Mouse (Mus musculus): ENCODE data around the gene Mapk1ip1l. TPM values are rescaled to one million over a fixed set of nuclear protein-coding genes. Genes with fewer than 3 reads are reported as not detected.

Mapk1ip1l gene
- polyA plus RNA-seq (2015; fragmentation: Nextera tagmentation; extraction: Ambion mirVana): 60.8 and 63.8 TPM in 2 replicates

DNA sequence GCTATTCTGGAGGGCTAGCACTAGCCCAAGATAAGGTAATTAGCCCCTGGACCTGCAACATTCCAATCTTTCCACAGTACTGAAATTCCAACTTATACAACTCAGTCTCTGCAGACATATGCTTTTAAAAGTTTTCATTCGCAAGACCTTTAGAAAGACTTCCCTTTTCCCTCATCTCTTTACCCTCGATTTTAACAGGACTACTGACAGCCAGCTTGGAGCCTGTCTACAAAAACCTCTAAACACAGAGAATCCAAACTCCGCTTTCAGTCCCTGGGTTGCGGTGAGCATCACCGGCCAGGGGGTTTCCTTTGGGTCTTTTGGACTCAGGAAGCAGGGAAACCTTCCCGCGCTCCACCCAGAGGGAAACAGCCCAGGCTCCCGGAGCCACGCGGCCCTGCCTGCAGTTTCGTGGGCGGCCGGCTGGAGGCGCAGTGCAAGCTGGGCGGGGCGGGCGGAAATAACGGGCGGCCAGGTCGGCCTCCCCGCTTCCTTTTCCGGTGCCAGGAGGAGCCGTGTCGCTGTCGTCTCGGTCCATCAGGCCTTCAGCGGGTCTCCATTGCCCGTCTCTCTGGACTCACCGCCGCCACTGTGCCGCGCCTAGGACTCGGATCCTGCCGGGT lies at the start of gene Mapk1ip1l:
TSS of gene Mapk1ip1l (plus strand) at position 482 of the 623 bp plus-strand sequence.
- Histone ChIP-seq H3K4me3 (replicated peaks) (peak within 1 kb of the TSS; percentile 85), H3K9me3 (no peaks in the 10 kb centered on the region), H3K4me2 (replicated peaks) (peak within 1 kb of the TSS; percentile 91), H3K27me3 (no peaks in the 10 kb centered on the region), H3K36me3 (peaks cover 7% of the 10 kb centered on the region; the same call in 1 of the 2 replicates), H3K27ac (peak within 1 kb of the TSS; percentile 96), H3K9ac (replicated peaks) (peak within 1 kb of the TSS; percentile 89), H3K4me1 (replicated peaks) (peaks cover 34% of the 10 kb centered on the region)
- ATAC-seq: peak; percentile 93
- WGBS: under 1% methylated on average over 34 of the region's 34 CpGs

DNA sequence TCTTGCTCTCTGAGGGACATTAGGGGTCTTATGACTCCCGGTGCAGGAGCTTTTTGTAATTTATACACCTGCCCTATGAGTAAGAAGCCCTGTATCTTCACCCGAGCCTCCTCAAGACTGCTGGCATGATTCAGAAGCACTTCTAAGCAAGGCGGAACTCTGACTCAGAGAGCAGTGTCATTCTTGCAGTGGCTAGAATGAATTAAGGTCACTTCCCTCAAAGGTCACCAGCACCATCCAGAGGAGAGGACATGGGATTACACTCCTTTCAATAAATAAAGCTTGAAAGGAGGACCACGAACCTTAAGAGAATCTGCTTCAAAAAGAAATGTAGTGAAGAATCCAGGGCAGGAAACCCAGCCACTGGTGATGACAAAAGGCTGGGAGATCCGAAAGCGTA lies 48.2 kb upstream of the Mapk1ip1l start:
- ATAC-seq: no peak
- H3K4me2 ChIP-seq (replicated peaks): no peak overlapping the region
- 88% methylated on average over 6 of the region's 6 CpGs for WGBS
- H3K9me3 ChIP-seq: no peaks in the 10 kb centered on the region
- no peaks in the 10 kb centered on the region for H3K27me3 ChIP-seq
- peaks cover 58% of the 10 kb centered on the region for H3K36me3 ChIP-seq
- no peaks in the 10 kb centered on the region for H3K4me1 ChIP-seq (replicated peaks)
- no peak overlapping the region for H3K4me3 ChIP-seq (replicated peaks)
- no peak overlapping the region for H3K9ac ChIP-seq (replicated peaks)
- no peak overlapping the region for H3K27ac ChIP-seq

DNA sequence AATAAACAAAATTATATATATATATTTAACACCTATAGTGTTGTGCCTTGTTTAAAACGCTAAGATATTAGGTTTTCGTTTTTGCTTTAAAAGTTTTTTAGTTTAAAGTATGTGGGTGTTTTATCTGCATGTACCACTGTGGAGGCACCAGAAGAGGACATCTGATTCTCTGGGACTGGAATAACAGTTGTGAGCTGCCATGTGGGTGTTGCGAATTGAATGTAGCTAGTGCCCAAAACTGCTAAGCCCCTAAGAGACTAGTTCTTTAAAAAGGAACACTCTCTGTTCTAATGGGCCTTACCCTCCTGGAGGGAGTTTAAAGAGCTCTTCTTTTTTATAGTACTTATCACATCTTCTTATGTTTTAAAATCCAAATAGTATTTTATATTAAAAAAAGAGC lies 33.2 kb upstream of the Mapk1ip1l start:
- H3K4me3 ChIP-seq (replicated peaks): no peak overlapping the region
- H3K4me1 ChIP-seq (replicated peaks): no peaks in the 10 kb centered on the region
- WGBS: 97% methylated on average over 3 of the region's 3 CpGs
- no peaks in the 10 kb centered on the region for H3K9me3 ChIP-seq
- no peak overlapping the region for H3K27ac ChIP-seq
- H3K9ac ChIP-seq (replicated peaks): no peak overlapping the region
- H3K36me3 ChIP-seq: peaks cover 56% of the 10 kb centered on the region
- no peak for ATAC-seq
- H3K4me2 ChIP-seq (replicated peaks): no peak overlapping the region
- no peaks in the 10 kb centered on the region for H3K27me3 ChIP-seq

DNA sequence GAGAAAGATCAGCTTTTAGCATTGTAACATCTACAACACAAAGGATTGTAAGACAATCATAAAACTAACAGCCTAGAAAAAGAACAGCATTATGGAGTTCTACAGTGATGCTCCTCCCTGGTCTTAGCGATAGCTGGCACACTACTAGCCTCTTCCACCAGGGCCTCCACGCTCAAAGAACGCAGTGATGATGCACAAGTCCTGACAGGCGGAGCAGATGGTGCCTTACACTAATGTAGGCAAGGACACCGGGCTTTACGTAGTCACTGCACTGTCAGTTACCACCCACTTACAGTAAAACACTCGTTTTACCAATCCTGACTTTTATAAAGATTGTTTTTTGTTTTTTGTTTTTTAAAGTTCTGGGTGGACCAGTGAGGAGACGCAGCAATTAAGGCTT lies 32.2 kb upstream of the Mapk1ip1l start:
- Histone ChIP-seq H3K4me2 (replicated peaks) (no peak overlapping the region), H3K27ac (no peak overlapping the region), H3K27me3 (no peaks in the 10 kb centered on the region), H3K9ac (replicated peaks) (no peak overlapping the region), H3K4me3 (replicated peaks) (no peak overlapping the region), H3K4me1 (replicated peaks) (no peaks in the 10 kb centered on the region), H3K9me3 (no peaks in the 10 kb centered on the region), H3K36me3 (peaks cover 51% of the 10 kb centered on the region)
- WGBS: 94% methylated on average over 8 of the region's 8 CpGs
- ATAC-seq: no peak

DNA sequence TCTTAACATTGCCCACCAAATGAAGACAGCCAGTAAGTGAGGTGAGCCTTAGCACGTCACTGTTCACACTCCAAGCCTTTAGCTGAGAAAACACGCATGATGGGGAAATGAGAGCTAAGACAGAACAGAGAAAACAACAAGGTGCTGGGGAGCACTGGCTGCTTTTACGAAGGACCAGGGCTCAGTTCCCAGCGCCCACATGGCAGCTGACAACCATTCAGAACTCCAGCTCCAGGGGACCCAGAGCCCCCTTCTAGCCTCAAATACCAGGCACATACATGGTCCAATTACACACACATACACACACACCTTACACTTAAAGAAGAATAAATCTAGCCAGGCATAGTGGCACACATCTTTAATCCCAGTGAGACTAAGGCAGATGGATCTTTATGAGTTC lies 29.0 kb upstream of the Mapk1ip1l start:
- no peaks in the 10 kb centered on the region for H3K27me3 ChIP-seq

DNA sequence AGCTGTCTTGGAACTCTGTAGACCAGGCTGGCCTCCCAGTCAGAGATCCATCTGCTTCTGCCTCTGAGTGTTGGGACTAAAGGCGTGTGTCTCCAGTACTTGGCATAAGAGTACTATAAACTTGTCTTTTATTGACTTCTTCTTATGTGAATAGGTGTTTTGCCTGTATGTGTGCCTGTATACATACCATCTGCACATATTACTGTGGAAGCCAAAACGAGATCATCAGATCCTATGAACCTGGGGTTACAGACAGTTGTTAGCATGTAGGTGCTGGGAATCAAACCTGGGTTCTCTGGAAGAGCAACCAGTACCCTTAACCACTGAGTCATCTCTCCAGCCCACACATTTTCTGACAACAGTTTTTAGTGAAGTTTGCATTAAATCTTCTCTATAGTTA lies 28.4 kb upstream of the Mapk1ip1l start:
- Histone ChIP-seq H3K9me3 (no peaks in the 10 kb centered on the region), H3K27me3 (no peaks in the 10 kb centered on the region), H3K4me3 (replicated peaks) (no peak overlapping the region), H3K36me3 (peaks cover 48% of the 10 kb centered on the region), H3K9ac (replicated peaks) (no peak overlapping the region), H3K4me2 (replicated peaks) (no peak overlapping the region), H3K4me1 (replicated peaks) (0 out of 2 replicates have a peak, but pooled peaks cover 5% of the 10 kb centered on the region), H3K27ac (no peak overlapping the region)
- no peak for ATAC-seq
- 96% methylated on average over 2 of the region's 2 CpGs for WGBS

More for the DNA sequence above, 29.0 kb upstream of the Mapk1ip1l start:
- Histone ChIP-seq H3K4me3 (replicated peaks) (no peak overlapping the region), H3K36me3 (peaks cover 50% of the 10 kb centered on the region), H3K4me2 (replicated peaks) (no peak overlapping the region), H3K9ac (replicated peaks) (no peak overlapping the region), H3K9me3 (no peaks in the 10 kb centered on the region), H3K4me1 (replicated peaks) (no peaks in the 10 kb centered on the region), H3K27ac (no peak overlapping the region)
- ATAC-seq: no peak
- 99% methylated on average over 4 of the region's 4 CpGs for WGBS

DNA sequence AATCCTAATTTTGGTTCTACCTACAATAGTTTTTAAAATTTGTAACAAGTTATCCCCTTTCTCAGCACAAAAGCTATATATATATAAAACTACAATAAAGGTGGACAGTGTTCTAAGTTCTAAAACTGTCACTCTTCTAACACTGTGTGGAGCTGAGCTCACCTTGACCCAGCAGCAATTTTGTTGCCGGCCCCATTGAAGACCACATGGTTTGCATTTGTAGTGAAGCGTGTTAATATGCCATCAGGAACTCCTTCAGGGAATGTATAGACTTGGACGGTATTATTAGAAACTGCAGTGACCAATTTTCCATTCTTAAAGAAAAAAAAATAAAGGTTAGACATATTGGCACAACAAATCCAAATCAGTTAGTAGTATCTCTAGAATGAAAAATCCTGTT lies 24.3 kb upstream of the Mapk1ip1l start:
- no peak for ATAC-seq
- no peak overlapping the region for H3K9ac ChIP-seq (replicated peaks)
- H3K36me3 ChIP-seq: peaks cover 24% of the 10 kb centered on the region
- WGBS: 87% methylated on average over 3 of the region's 3 CpGs
- no peak overlapping the region for H3K27ac ChIP-seq
- no peak overlapping the region for H3K4me2 ChIP-seq (replicated peaks)
- no peak overlapping the region for H3K4me3 ChIP-seq (replicated peaks)
- no peaks in the 10 kb centered on the region for H3K27me3 ChIP-seq
- peaks cover 29% of the 10 kb centered on the region for H3K4me1 ChIP-seq (replicated peaks)
- H3K9me3 ChIP-seq: no peaks in the 10 kb centered on the region

DNA sequence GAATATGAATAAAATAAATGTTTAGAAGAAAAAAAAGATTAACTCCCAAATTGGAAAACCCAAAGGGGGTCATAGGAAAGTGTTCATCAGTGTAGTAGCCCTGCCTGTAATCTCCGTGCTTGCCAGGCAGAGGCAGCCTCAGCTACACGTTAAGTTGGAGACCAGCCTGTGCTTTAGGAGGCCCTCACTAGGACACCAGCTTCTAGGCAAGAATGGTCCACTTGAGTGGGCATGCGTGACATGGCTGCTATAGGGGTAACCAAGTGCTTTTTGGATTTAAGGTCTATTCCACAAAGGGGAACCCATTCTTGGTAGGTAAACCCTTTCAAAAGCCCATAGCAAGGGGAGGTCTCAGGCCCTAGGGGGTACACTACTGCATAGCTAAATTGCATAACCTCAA lies 22.6 kb upstream of the Mapk1ip1l start:
- Histone ChIP-seq H3K9me3 (no peaks in the 10 kb centered on the region), H3K27ac (no peak overlapping the region), H3K36me3 (peaks cover 11% of the 10 kb centered on the region), H3K4me1 (replicated peaks) (peaks cover 29% of the 10 kb centered on the region), H3K4me3 (replicated peaks) (peak overlapping the region; percentile 71), H3K4me2 (replicated peaks) (peak overlapping the region; percentile 69), H3K27me3 (no peaks in the 10 kb centered on the region), H3K9ac (replicated peaks) (peak overlapping the region; percentile 81)
- ATAC-seq: no peak
- 38% methylated on average over 3 of the region's 3 CpGs for WGBS

DNA sequence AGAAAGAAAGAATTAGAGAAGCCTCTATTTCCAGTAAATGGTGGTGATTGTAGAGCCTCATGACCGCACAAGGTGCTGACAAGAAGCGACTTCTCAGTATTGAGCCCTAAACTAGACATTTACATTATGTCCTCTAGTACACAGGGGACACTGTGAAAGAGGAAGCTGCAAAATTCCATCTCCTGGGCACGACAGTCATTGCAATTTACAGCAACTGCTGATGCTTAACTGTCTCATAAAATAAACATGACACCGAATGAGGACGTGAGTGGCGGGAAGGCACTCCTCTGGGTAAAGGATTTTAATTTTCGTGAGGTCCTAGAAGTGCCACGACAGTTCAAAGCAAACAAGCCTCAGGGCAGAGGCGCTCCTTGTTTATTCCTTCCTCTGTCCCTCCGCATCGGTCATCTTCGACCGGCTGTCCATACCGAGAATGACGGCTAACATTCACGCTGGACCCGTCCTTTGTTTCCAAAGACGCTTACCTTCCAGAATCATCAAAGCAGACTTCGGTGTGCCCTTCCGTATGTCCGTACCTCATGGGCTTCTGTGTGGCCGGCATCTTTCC lies 21.9 kb upstream of the Mapk1ip1l start:
- peaks cover 29% of the 10 kb centered on the region for H3K4me1 ChIP-seq (replicated peaks)
- peak overlapping the region; percentile 94 for H3K27ac ChIP-seq
- H3K4me3 ChIP-seq (replicated peaks): peak overlapping the region; percentile 71
- H3K9ac ChIP-seq (replicated peaks): peak overlapping the region; percentile 81
- WGBS: 1% methylated on average over 22 of the region's 22 CpGs
- no peaks in the 10 kb centered on the region for H3K27me3 ChIP-seq
- peak overlapping the region; percentile 69 for H3K4me2 ChIP-seq (replicated peaks)
- no peaks in the 10 kb centered on the region for H3K9me3 ChIP-seq
- peaks cover 7% of the 10 kb centered on the region for H3K36me3 ChIP-seq
- peak; percentile 0 for ATAC-seq

DNA sequence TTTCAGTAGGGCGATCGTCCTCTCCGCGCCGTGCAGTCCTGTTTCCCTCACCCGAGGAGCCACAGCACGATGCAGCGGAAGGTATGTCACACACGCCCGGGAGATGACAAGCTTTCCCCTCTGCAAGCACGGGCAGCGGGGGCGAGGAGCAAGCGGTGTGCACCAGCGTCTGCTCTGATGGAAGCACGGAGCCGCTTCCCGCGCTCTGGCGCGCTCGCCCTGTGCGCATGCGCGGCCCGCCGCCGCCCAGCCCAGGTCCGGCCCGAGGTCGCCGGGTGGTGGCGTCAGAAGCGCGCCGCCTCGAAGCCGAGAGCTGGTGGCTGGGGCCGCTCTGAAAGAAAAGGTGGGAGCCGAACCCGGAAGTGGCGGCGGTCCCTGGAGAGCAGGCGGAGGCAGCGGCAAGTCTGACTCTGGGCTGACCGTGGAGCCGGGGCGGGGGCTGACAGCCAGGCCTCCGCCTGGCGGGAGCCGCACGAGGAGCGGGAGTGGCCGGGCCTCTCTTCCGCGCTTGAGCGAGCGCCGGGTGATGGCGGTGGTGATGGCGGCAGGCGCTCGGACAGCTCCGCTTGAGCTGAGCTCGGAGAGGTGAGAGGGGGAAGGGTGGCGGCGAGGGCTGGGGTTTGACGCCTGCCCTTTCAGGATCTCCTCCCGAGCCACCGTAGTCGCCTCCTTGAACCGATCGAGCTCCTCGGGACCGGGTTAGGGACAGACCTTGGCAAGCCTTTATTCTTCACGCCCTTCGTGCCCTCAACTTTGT lies 21.3 kb upstream of the Mapk1ip1l start, which contains the start of the genes Wdhd1 and Socs4:
TSS of gene Wdhd1 (minus strand) at position 221 of the 757 bp plus-strand sequence.
TSS of gene Socs4 (plus strand) at position 295 of the 757 bp plus-strand sequence.
- peak; percentile 98 for ATAC-seq
- Histone ChIP-seq H3K4me2 (replicated peaks) (peak within 1 kb of the TSS; percentile 69), H3K27ac (peak within 1 kb of the TSS; percentile 94), H3K9me3 (no peaks in the 10 kb centered on the region), H3K4me3 (replicated peaks) (peak within 1 kb of the TSS; percentile 71), H3K36me3 (peaks cover 2% of the 10 kb centered on the region), H3K27me3 (no peaks in the 10 kb centered on the region), H3K9ac (replicated peaks) (peak within 1 kb of the TSS; percentile 81), H3K4me1 (replicated peaks) (peaks cover 29% of the 10 kb centered on the region)
- WGBS: under 1% methylated on average over 77 of the region's 77 CpGs

DNA sequence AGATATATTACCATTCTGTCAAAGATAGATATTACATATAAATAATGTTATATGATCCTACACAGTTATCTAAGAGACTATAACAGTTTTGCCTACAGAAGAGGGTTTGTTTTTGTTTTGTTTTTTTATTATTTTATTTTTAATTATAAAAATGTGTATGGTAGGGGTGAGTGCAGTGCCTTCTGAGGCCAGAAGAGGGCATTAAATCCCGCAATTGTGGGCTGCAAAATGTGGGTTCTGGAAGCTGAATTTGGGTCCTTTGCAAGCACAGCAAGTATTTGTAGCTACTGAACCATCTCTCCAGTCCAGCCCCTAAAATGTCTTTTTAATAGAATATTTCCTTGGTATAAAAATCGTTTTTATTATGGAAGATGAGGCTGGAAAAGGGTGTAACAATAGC lies 19.0 kb upstream of the Mapk1ip1l start:
- Histone ChIP-seq H3K36me3 (no peaks in the 10 kb centered on the region), H3K9me3 (no peaks in the 10 kb centered on the region), H3K27ac (no peak overlapping the region), H3K4me1 (replicated peaks) (peaks cover 29% of the 10 kb centered on the region), H3K27me3 (no peaks in the 10 kb centered on the region), H3K9ac (replicated peaks) (no peak overlapping the region), H3K4me2 (replicated peaks) (no peak overlapping the region), H3K4me3 (replicated peaks) (no peak overlapping the region)
- no peak for ATAC-seq
- WGBS: 83% methylated on average over 2 of the region's 2 CpGs

DNA sequence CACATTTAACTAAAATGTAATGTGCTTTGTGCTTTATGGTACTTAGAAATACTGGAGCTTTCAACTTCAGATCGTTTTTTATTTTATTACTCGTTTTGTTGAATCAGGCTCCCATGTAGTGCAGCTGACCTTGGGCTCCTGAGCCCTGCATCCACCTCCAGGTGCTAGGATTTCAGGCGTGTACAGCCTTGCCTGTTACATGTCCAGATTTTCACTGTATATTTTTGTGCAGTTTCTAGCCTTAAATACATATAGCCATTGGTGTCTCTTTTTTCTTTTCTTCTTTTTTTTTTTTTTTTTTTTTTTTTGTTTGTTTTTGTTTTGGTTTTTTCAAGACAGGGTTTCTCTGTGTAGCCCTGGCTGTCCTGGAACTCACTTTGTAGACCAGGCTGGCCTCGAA lies 16.5 kb upstream of the Mapk1ip1l start:
- Histone ChIP-seq H3K27me3 (no peaks in the 10 kb centered on the region), H3K27ac (no peak overlapping the region), H3K9me3 (no peaks in the 10 kb centered on the region), H3K9ac (replicated peaks) (no peak overlapping the region), H3K4me3 (replicated peaks) (no peak overlapping the region), H3K4me2 (replicated peaks) (no peak overlapping the region), H3K36me3 (no peaks in the 10 kb centered on the region), H3K4me1 (replicated peaks) (peaks cover 11% of the 10 kb centered on the region)
- 97% methylated on average over 4 of the region's 4 CpGs for WGBS
- ATAC-seq: no peak

All from midbrain, embryonic 13.5 days (tissue).